In genomic region chr16:48675607-48676006, GRCm38 (mm10) we compare ENCODE assay signal across 7 mouse cellular contexts.
DNase-seq lines count a peak whose midpoint lies in the region; ATAC-seq and TF ChIP-seq lines count a peak whose summit lies in the region.

No protein-coding gene starts in this region.

- H3K27me3 ChIP-seq in limb, embryonic 10.5 days (ENCODE audit: low read depth, poor library complexity, severe bottlenecking) = no peaks in the 10 kb centered on the region
- no peaks in the 10 kb centered on the region for H3K27me3 ChIP-seq in midbrain, postnatal 0 days (ENCODE audit: insufficient read depth, low read length)

- no peak overlapping the region for H3K9ac ChIP-seq in midbrain, postnatal 0 days (replicated peaks; ENCODE audit: low read length, poor library complexity, severe bottlenecking)

- peak; percentile 68 to 88 for DNase-seq in adrenal gland, adult (ENCODE audit: inconsistent age in 2 of 2, low spot score in 1 of 2)
- peak; percentile 37 to 83 for DNase-seq in cerebellum, postnatal 4 days (ENCODE audit: low spot score in 2 of 2)
- DNase-seq in gastrocnemius, postnatal 10 days = peak; percentile 67
- DNase-seq in kidney, adult 18-20 months = peak; percentile 35
- DNase-seq in limb, embryonic 10.5 days (ENCODE audit: low spot score) = peak; percentile 68
- DNase-seq in midbrain, postnatal 0 days (ENCODE audit: low spot score) = peak; percentile 94
- peak; percentile 9 to 70 for DNase-seq in spleen, postnatal 10 days (ENCODE audit: low spot score in 2 of 2)

- WGBS in limb, embryonic 10.5 days = 21% methylated on average over 10 of the region's 10 CpGs
- WGBS in midbrain, postnatal 0 days = 18% methylated on average over 10 of the region's 10 CpGs

- H3K4me3 ChIP-seq in limb, embryonic 10.5 days = no peak overlapping the region
- H3K4me3 ChIP-seq in midbrain, postnatal 0 days (ENCODE audit: low read depth, low read length) = no peak overlapping the region

- ATAC-seq in midbrain, postnatal 0 days (ENCODE audit: low FRiP score) = peak; percentile 75; the same call in 1 of the 2 replicates

- H3K9me3 ChIP-seq in limb, embryonic 10.5 days (replicated peaks) = no peaks in the 10 kb centered on the region
- no peaks in the 10 kb centered on the region for H3K9me3 ChIP-seq in midbrain, postnatal 0 days (ENCODE audit: low read length)

- H3K27ac ChIP-seq in limb, embryonic 10.5 days = no peak overlapping the region
- no peak overlapping the region for H3K27ac ChIP-seq in midbrain, postnatal 0 days (ENCODE audit: low read depth, low read length)

- peak; percentile 85 for TF ChIP-seq CTCF in midbrain, postnatal 0 days (IDR thresholded peaks at IDR 0.05)

- H3K4me2 ChIP-seq in midbrain, postnatal 0 days (ENCODE audit: low read depth, low read length, poor library complexity, severe bottlenecking) = no peak overlapping the region

- H3K36me3 ChIP-seq in limb, embryonic 10.5 days = no peaks in the 10 kb centered on the region
- no peaks in the 10 kb centered on the region for H3K36me3 ChIP-seq in midbrain, postnatal 0 days (ENCODE audit: insufficient read depth, low read length)

- no peaks in the 10 kb centered on the region for H3K4me1 ChIP-seq in limb, embryonic 10.5 days
- no peaks in the 10 kb centered on the region for H3K4me1 ChIP-seq in midbrain, postnatal 0 days (ENCODE audit: insufficient read depth, low read length)

Comparison
In these comparisons a context has a peak if more than half of its experiments do, and no peak if none do; other contexts are left out.
1. DNase-seq: peak in every context shown above with its lines; median percentile 94 in midbrain, postnatal 0 days; 78 in adrenal gland, adult; 68 in limb, embryonic 10.5 days; 67 in gastrocnemius, postnatal 10 days; 60 in cerebellum, postnatal 4 days; 40 in spleen, postnatal 10 days; 35 in kidney, adult 18-20 months.